Mouse (Mus musculus) hindbrain, embryonic 13.5 days (tissue): ENCODE measurements around the gene Ccdc182. TPM values are rescaled to one million over a fixed set of nuclear protein-coding genes. Genes with fewer than 3 reads are reported as not detected.
A peak's percentile ranks its signal among the peaks of the same experiment; 100 is the strongest.

Experiments used
- ATAC-seq: fragments of 200-750 bp; cut with Nextera tagmentation; 2 replicates; pipeline ENCODE4 v1.8.0; 2017; ENCODE audit warnings: moderate TSS enrichment; ENCODE audit not compliant: low FRiP score
- H3K27ac ChIP-seq: fragments of 300-500 bp; sonication (generic); 2 replicates; pipeline ENCODE4 v1.5.1; 2015; ENCODE audit warnings: inconsistent platforms, mild to moderate bottlenecking, moderate library complexity
- H3K27me3 ChIP-seq: fragments of 300-500 bp; sonication (generic); 2 replicates; pipeline ENCODE4 v1.6.1; 2015; ENCODE audit warnings: mild to moderate bottlenecking, inconsistent platforms
- H3K36me3 ChIP-seq: fragments of 300-500 bp; sonication (generic); 2 replicates; pipeline ENCODE4 v1.6.1; 2015; ENCODE audit warnings: mild to moderate bottlenecking, inconsistent platforms
- H3K4me1 ChIP-seq: fragments of 300-500 bp; sonication (generic); replicated peaks from 2 replicates; pipeline ENCODE4 v1.6.1; 2015; ENCODE audit warnings: inconsistent platforms
- H3K4me2 ChIP-seq: fragments of 300-500 bp; sonication (generic); 2 replicates; pipeline ENCODE4 v1.6.1; 2015; ENCODE audit warnings: inconsistent platforms, mild to moderate bottlenecking, moderate library complexity
- H3K4me3 ChIP-seq: fragments of 300-500 bp; sonication (generic); 2 replicates; pipeline ENCODE4 v1.5.1; 2015; ENCODE audit warnings: mild to moderate bottlenecking, inconsistent platforms
- H3K9ac ChIP-seq: fragments of 300-500 bp; sonication (generic); 2 replicates; pipeline ENCODE4 v1.6.1; 2015; ENCODE audit warnings: mild to moderate bottlenecking, inconsistent platforms
- H3K9me3 ChIP-seq: fragments of 300-500 bp; sonication (generic); 2 replicates; pipeline ENCODE4 v1.6.1; 2016; ENCODE audit warnings: inconsistent platforms
- WGBS: fragments of 180-500 bp; shearing (Covaris S2); methylation state at CpG from one replicate; pipeline ENCODE4 v1.1.7; 2015; 5-methylcytosine and 5-hydroxymethylcytosine counted together
- polyA plus RNA-seq: library from polyadenylated mRNA; unstranded; fragments of >200 nt; fragmentation: Nextera tagmentation; extraction: Ambion mirVana; gene quantifications from 2 replicates; pipeline ENCODE4 v1.2.1, GENCODE M21; 2015

The Ccdc182 gene
- polyA plus RNA-seq = 1.3 and 1.7 TPM in 2 replicates

DNA sequence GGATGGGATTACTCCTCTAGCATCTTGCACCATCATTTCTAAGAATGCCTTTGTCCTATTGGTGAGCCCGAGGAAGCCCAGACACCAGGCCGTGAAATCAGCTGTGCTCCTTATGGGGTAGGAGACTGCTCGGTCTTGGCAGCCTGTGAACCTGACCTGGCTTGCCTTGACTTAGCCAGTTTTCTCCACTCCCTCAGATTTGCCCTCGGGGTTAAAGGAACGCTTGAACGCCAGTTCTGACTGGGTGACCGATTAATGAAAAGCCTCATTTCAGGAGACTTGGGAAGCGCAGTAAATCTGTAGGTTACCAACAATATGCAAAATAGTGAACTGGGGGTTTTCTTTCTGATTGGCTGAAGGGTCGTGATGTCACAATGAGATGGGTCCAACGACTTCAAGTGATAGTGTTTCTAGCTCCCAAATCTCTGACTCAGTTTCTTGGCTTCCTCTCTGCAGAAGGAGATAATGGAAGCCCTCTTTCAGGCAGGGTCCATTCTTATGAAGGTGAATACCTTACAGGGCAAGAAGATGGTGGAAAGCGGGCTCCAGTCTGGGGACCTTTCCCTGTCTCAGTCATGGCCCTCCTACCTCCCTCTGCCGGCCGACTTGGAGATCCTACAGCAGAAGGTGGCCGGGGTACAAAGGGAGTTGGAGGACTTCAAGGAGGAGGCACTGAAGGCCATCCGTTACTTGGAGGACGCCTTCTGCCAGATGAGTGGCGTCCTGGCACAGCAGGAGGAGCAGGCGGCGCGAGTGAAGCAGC lies at the start of gene Ccdc182:
Gene Ccdc182, plus strand, starts transcription at position 428 of the 763 bp plus-strand sequence.
- H3K9me3 ChIP-seq = no peaks in the 10 kb centered on the region
- H3K27me3 ChIP-seq = no peaks in the 10 kb centered on the region
- peaks cover 67% of the 10 kb centered on the region for H3K4me1 ChIP-seq
- 27% methylated on average over 20 of the region's 20 CpGs for WGBS
- no peaks in the 10 kb centered on the region for H3K36me3 ChIP-seq
- peak within 1 kb of the TSS; percentile 25 for H3K4me3 ChIP-seq
- peak within 1 kb of the TSS; percentile 76 for H3K27ac ChIP-seq
- no peak for ATAC-seq
- peak within 1 kb of the TSS; percentile 61 for H3K9ac ChIP-seq
- peak within 1 kb of the TSS; percentile 46 for H3K4me2 ChIP-seq

DNA sequence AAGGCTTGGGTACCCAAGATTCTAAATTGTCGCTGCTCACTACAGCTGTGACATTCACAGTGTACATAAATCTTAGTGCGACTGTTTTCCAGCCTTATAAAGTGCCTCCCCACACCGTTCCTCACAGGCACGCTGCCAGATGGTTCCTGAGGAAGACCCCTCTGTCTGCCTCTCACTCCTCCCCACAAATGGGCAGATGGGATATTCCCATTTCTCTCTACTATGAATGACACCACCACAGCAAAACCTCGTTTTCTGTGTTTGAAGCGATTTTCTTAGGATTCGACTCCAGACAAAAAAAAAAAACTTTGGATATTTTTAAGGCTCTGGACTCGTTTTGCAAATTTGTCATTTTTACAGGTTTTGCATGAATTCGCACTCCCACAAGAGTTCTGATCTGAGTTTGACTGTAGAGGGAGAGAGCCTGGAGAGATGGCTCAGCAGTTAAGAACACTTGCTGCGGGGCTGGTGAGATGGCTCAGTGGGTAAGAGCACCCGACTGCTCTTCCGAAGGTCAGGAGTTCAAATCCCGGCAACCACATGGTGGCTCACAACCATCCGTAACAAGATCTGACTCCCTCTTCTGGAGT lies 48.2 kb upstream of the Ccdc182 start:
- WGBS = 83% methylated on average over 14 of the region's 14 CpGs
- H3K27me3 ChIP-seq = no peaks in the 10 kb centered on the region
- H3K9ac ChIP-seq = no peak overlapping the region
- no peaks in the 10 kb centered on the region for H3K9me3 ChIP-seq
- peaks cover 26% of the 10 kb centered on the region for H3K4me1 ChIP-seq
- no peak overlapping the region for H3K27ac ChIP-seq
- no peak for ATAC-seq
- H3K4me2 ChIP-seq = no peak overlapping the region
- no peak overlapping the region for H3K4me3 ChIP-seq
- H3K36me3 ChIP-seq = no peaks in the 10 kb centered on the region

DNA sequence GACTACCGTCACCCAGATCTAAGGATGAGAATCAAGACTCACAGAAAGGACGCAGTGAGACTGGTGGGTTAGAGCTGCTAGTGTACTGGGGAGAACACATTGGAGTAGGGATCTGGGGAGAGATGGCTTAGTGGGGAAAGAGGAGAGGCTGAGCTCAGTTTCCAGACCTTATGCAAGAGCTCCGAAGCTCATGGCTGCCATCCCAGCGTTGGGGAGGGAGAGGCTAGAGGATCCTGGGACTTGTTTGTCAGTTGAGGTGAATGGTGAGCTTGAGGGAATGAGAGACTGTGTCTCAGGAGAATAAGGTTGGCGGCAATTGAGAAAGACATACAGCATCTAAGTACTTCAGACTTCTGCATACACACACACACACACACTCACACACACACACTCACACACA lies 45.2 kb upstream of the Ccdc182 start:
- ATAC-seq = no peak
- 45% methylated on average over 5 of the region's 5 CpGs for WGBS
- Histone ChIP-seq H3K27ac (peak overlapping the region; percentile 37; the same call in 1 of the 2 replicates), H3K36me3 (no peaks in the 10 kb centered on the region), H3K9me3 (no peaks in the 10 kb centered on the region), H3K9ac (no peak overlapping the region), H3K4me3 (no peak overlapping the region), H3K4me1 (peaks cover 36% of the 10 kb centered on the region), H3K27me3 (0 out of 2 replicates have a peak, but pooled peaks cover 4% of the 10 kb centered on the region), H3K4me2 (no peak overlapping the region)

DNA sequence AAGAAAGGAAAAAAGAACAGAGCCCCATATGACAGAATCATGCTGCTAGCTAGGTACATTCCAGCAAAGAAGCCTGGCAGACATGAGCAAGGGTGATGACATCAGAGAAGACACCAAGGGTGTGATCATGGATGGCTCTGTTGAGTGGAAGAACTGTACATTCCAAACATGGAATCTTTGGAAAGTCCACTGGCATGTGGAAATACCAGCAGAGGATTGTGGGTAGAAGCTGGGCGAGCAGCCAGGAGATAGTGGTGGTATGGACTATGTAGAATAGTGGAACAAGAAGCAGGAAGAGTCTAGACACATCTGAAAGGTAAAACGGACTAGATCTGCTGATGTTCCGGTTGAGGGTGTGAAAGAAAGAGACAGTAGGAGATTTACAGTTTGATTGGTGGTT lies 43.3 kb upstream of the Ccdc182 start:
- Histone ChIP-seq H3K4me2 (no peak overlapping the region), H3K4me3 (no peak overlapping the region), H3K9ac (no peak overlapping the region), H3K9me3 (no peaks in the 10 kb centered on the region), H3K27me3 (0 out of 2 replicates have a peak, but pooled peaks cover 4% of the 10 kb centered on the region), H3K4me1 (peaks cover 45% of the 10 kb centered on the region), H3K36me3 (no peaks in the 10 kb centered on the region), H3K27ac (no peak overlapping the region)
- WGBS = 91% methylated on average over 3 of the region's 3 CpGs
- ATAC-seq = no peak

DNA sequence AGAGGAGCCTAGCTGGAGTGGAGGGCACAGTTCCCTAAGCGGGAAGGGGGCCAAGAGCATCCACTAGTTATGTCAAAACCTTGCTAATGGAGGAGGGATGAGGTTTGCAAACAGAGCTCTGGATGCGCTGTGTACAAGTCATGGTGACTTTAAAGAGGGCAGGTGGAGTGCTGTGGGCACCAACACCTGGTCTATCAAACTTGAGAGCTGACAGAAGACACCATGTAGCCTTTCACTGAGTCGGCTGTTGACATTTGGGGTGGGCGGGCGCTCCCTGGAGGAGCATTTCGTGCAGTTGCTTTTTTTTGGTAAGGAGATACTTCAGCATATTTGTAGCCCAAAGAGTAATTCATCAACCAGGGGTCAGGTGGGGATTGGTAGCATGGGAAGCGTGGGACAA lies 42.6 kb upstream of the Ccdc182 start:
- Histone ChIP-seq H3K27ac (no peak overlapping the region), H3K27me3 (0 out of 2 replicates have a peak, but pooled peaks cover 4% of the 10 kb centered on the region), H3K4me1 (peaks cover 45% of the 10 kb centered on the region), H3K9me3 (no peaks in the 10 kb centered on the region), H3K36me3 (no peaks in the 10 kb centered on the region), H3K4me3 (no peak overlapping the region), H3K9ac (no peak overlapping the region), H3K4me2 (no peak overlapping the region)
- no peak for ATAC-seq
- 69% methylated on average over 7 of the region's 7 CpGs for WGBS

DNA sequence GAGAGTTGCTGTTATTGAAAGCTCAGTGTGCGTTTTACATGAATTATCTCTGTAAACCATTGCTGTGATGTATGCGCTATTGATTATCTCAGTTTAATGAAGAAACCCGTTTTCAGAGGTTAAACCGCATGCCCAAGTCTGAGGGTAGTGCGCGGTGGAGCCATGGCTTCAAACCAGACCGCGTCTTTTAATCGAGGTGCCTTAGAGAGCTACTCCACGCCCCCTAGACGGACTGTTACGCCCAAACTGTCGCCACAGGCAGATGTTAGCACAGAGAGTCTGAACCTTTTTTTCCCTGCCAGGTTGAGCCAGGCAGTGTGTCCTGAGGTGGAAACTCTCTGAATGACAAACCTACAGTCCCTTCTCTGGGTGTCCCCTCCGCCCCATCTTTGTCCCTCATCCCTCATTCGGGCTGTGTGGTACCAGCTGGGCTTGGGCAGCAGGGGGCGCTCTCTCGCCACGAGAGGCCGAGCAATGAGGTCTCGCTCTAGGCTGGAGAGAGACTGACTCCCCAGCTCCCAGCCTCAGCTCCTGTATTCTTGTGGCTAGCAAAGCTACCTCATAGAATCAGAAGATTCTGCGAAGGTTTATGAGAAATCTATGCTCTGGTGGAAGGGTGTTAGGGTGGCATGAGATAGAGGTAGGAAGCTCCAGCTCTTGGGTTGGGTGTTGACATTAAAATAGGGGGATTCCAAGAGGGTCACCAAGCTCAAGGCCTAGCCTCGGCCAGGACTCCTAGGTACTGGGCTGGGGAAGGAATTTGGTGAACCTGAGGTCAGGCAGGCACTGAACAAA lies 41.7 kb upstream of the Ccdc182 start:
- Histone ChIP-seq H3K9ac (0 out of 2 replicates have a peak overlapping the region, but pooled peaks have one; percentile 49), H3K4me3 (no peak overlapping the region), H3K27me3 (0 out of 2 replicates have a peak, but pooled peaks cover 4% of the 10 kb centered on the region), H3K27ac (peak overlapping the region; percentile 87), H3K9me3 (no peaks in the 10 kb centered on the region), H3K4me2 (peak overlapping the region; percentile 30), H3K36me3 (no peaks in the 10 kb centered on the region), H3K4me1 (peaks cover 45% of the 10 kb centered on the region)
- 12% methylated on average over 22 of the region's 22 CpGs for WGBS
- ATAC-seq = peak; percentile 87

DNA sequence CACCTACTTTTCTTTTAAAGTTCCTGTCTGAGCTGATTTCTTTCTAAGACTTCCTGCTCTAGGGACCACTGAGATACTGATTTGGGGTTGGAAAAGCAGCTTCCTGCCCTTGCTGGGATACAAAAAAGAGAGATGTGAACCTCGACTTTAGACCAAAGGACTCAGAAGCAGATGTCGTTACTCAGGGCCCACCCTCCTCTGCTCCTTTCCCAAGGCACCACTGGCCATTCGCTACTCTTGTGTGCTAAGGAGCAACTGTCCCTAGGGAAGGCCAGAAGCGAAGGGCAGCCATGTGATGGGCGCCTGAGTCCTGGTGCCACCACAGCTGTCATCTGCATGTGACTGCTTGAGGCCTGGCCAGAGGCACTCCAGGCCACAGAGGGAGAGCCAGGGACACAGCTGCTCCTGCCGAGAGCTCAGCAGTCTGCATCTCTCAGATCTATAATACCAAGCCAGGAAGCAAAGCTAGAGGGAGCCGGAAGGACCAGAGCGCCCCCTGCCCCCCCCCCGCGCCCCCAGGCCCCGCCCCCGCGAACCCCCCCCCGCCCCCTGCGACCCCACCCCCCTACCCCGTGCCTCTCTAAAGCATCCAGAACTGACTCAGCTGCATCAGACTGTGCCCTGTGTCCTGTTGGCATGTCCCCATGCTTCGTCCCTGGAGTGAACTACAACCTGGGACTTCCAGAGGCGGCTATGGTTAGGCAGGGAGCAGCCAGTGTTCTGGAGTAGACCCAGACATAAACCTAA lies 40.9 kb upstream of the Ccdc182 start:
- no peak overlapping the region for H3K4me2 ChIP-seq
- H3K4me3 ChIP-seq = no peak overlapping the region
- peak overlapping the region; percentile 87 for H3K27ac ChIP-seq
- peaks cover 45% of the 10 kb centered on the region for H3K4me1 ChIP-seq
- 0 out of 2 replicates have a peak, but pooled peaks cover 4% of the 10 kb centered on the region for H3K27me3 ChIP-seq
- peak overlapping the region; percentile 49; the same call in 1 of the 2 replicates for H3K9ac ChIP-seq
- no peaks in the 10 kb centered on the region for H3K9me3 ChIP-seq
- WGBS = 6% methylated on average over 13 of the region's 18 CpGs
- no peaks in the 10 kb centered on the region for H3K36me3 ChIP-seq
- ATAC-seq = peak; percentile 59

DNA sequence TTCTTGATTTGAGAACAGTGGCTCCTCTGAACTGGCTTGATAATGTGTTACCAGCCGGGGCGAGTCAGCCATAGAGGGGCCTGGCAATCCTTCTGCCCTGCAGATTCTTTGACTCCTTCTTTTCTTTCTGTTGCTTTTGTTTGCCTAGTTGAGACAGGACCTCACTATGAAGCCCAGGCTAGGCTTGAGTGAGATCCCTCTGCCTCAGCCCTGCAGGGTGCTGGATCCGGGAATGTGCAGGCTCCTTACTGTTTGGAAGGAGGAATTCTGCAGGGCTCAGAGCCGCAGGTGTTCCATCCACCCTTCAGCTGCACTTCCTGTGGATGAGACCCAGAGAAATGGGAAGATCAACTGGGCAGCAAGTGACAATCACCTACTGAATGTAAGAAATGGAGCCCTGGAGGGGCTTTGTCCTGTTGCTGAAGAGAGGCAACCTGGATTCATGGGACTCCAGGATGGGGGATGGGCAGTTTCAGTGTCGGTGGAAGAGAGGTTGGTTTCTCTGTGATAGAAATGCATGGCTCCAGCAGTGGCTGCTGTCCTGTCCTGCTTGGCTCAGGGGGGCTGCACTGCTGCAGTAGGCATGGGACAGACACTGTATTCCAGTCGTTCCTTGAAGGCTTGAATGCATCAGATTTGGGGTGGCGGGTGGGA lies 40.2 kb upstream of the Ccdc182 start:
- peak overlapping the region; percentile 25 for H3K4me2 ChIP-seq
- H3K27me3 ChIP-seq = 0 out of 2 replicates have a peak, but pooled peaks cover 4% of the 10 kb centered on the region
- no peaks in the 10 kb centered on the region for H3K36me3 ChIP-seq
- ATAC-seq = no peak
- H3K4me1 ChIP-seq = peaks cover 42% of the 10 kb centered on the region
- peak overlapping the region; percentile 87 for H3K27ac ChIP-seq
- peak overlapping the region; percentile 55; the same call in 1 of the 2 replicates for H3K9ac ChIP-seq
- no peaks in the 10 kb centered on the region for H3K9me3 ChIP-seq
- WGBS = 16% methylated on average over 7 of the region's 7 CpGs
- no peak overlapping the region for H3K4me3 ChIP-seq

DNA sequence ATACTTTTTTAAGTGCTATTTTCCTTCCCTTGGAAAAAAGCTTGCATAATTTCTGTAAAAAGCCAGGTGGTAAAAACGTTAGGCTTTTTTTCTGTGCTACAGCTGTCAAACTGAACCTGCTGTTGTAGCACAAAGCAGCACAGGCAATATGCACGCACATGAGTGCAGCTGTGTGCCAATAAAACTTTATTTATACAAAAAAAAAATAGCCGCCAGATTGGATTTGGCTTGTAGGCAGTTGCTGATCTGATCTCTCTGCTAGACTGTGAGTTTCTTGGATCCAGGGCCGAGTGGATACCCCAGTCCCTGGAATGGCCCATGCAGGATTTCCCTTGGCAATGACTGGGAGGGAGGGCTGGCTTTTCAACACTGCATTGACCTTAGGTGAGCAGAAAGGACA lies 36.2 kb upstream of the Ccdc182 start:
- no peak overlapping the region for H3K4me3 ChIP-seq
- H3K27ac ChIP-seq = no peak overlapping the region
- H3K4me1 ChIP-seq = peaks cover 38% of the 10 kb centered on the region
- no peaks in the 10 kb centered on the region for H3K27me3 ChIP-seq
- H3K9me3 ChIP-seq = peaks cover 4% of the 10 kb centered on the region; the same call in 1 of the 2 replicates
- H3K36me3 ChIP-seq = no peaks in the 10 kb centered on the region
- H3K4me2 ChIP-seq = no peak overlapping the region
- ATAC-seq = no peak
- H3K9ac ChIP-seq = no peak overlapping the region
- WGBS = 82% methylated on average over 4 of the region's 4 CpGs

DNA sequence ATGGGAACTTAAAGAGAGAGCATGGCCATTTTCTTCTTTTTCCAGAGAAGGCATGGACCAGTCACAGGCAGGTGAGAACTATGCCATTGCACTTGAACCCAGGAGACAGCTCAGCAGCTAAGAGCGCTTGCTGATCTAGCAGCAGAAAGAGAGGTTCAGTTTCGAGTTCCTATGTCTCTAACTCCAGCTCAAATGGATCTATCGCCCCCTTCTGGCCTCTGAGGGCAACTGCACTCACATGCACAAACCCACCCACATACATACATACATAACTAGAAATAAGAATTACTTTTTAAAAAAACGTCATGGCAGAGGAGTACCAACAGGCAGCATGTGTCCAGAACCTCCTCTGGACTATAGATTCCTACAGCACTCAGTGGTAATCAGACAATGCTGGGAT lies 35.6 kb upstream of the Ccdc182 start:
- peaks cover 34% of the 10 kb centered on the region for H3K4me1 ChIP-seq
- peaks cover 4% of the 10 kb centered on the region; the same call in 1 of the 2 replicates for H3K9me3 ChIP-seq
- H3K4me3 ChIP-seq = no peak overlapping the region
- H3K27ac ChIP-seq = no peak overlapping the region
- WGBS = 86% methylated on average over 4 of the region's 4 CpGs
- no peaks in the 10 kb centered on the region for H3K27me3 ChIP-seq
- no peaks in the 10 kb centered on the region for H3K36me3 ChIP-seq
- ATAC-seq = no peak
- no peak overlapping the region for H3K4me2 ChIP-seq
- H3K9ac ChIP-seq = no peak overlapping the region

DNA sequence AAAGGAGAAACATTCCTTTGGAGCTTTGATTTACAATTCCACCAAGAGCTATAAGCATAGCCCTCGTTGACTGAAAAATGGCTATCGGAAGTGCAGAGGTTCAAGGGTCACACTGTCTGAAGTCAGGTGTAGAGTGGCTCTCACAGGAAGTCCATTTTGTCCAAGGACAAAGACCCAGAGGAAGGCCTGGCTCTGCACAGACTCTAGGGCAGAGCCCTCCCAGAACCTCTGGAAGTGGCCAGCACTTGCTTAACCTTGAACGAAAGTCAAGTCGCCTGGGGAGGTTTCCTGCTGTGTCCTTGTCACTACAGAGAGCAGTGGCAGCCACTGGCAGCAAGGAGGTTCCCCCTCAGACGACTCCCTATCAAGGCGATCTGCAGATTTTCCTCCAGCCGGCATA lies 33.4 kb upstream of the Ccdc182 start:
- H3K27me3 ChIP-seq = no peaks in the 10 kb centered on the region
- H3K9ac ChIP-seq = no peak overlapping the region
- no peak for ATAC-seq
- H3K36me3 ChIP-seq = no peaks in the 10 kb centered on the region
- no peak overlapping the region for H3K27ac ChIP-seq
- H3K9me3 ChIP-seq = peaks cover 4% of the 10 kb centered on the region; the same call in 1 of the 2 replicates
- H3K4me2 ChIP-seq = no peak overlapping the region
- WGBS = 55% methylated on average over 7 of the region's 7 CpGs
- peaks cover 25% of the 10 kb centered on the region for H3K4me1 ChIP-seq
- H3K4me3 ChIP-seq = no peak overlapping the region
